Mouse (Mus musculus) thymus, adult 2 months (tissue): ENCODE results near the gene Kcnq1. TPM values are rescaled to one million over a fixed set of nuclear protein-coding genes. Genes with fewer than 3 reads are reported as not detected.

Source experiments
- DNase-seq: peaks from one replicate; pipeline ENCODE4 v3.0.0; 2021
- H3K27ac ChIP-seq: fragments of 200-500 bp; 2 replicates; pipeline ENCODE4 v1.5.1; 2012; ENCODE audit warnings: low read length, control low read depth; ENCODE audit not compliant: control insufficient read depth, insufficient read depth
- H3K27me3 ChIP-seq: fragments of 200-500 bp; 2 replicates; pipeline ENCODE4 v1.6.1; 2012; ENCODE audit warnings: mild to moderate bottlenecking, low read length, moderate library complexity, mixed read lengths; ENCODE audit not compliant: control insufficient read depth, insufficient read depth
- H3K36me3 ChIP-seq: fragments of 200-500 bp; 2 replicates; pipeline ENCODE4 v1.6.1; 2012; ENCODE audit warnings: mild to moderate bottlenecking, low read length, moderate library complexity; ENCODE audit not compliant: control insufficient read depth, insufficient read depth
- H3K4me1 ChIP-seq: fragments of 200-500 bp; replicated peaks from 2 replicates; pipeline ENCODE4 v1.6.1; 2012; ENCODE audit warnings: low read length; ENCODE audit not compliant: control insufficient read depth, insufficient read depth
- H3K4me3 ChIP-seq: fragments of 200-500 bp; 2 replicates; pipeline ENCODE4 v1.5.1; 2012; ENCODE audit warnings: mild to moderate bottlenecking, low read length, control low read depth, moderate library complexity; ENCODE audit not compliant: control insufficient read depth, insufficient read depth
- CTCF ChIP-seq: fragments of 200-500 bp; IDR thresholded peaks from 2 replicates; pipeline ENCODE4 v1.5.1; 2012; ENCODE audit warnings: mild to moderate bottlenecking, control low read depth, low read length, moderate library complexity, borderline replicate concordance; ENCODE audit not compliant: control insufficient read depth, poor library complexity, insufficient read depth; ENCODE audit errors: extremely low read depth
- POLR2A ChIP-seq: fragments of 200-500 bp; IDR thresholded peaks from 2 replicates; pipeline ENCODE4 v1.6.1; 2012; ENCODE audit warnings: mild to moderate bottlenecking, low read length, control low read depth, moderate library complexity; ENCODE audit not compliant: control insufficient read depth, poor library complexity, insufficient read depth; ENCODE audit errors: extremely low read depth
- WGBS: fragments of 180-500 bp; shearing (Covaris S2); methylation state at CpG from one replicate; pipeline ENCODE4 v1.1.7; 2018; 5-methylcytosine and 5-hydroxymethylcytosine counted together
- polyA plus RNA-seq: library from polyadenylated mRNA; depleted of rRNA; stranded (reverse); fragments of >200 nt; gene quantifications from 2 replicates; pipeline ENCODE4 v1.2.3, GENCODE M21; 2012

Gene Kcnq1
- polyA plus RNA-seq, 1 experiment: 4.6 TPM

DNA sequence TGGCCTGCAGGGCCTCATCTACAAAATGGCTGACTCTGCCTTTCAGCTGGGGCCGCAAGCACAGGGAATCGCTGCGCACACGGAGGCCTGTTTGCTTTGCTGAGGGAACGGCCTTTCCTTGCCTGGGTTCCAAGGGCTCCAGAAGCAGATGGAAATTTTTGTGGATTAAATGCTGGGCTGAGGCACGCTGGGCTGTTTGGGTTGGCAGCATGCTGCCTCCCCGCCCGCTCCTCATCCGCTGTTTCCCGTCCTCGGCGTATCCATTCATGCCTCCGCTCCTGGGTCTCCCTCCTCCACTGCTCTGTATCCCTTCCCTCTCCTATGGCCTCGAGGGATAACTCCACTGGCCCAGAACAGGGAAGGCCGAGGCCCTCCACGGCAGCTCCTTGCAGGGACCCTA lies 269.8 kb downstream of the Kcnq1 start:
- Histone ChIP-seq H3K27me3 (no peaks in the 10 kb centered on the region), H3K4me1 (no peaks in the 10 kb centered on the region), H3K36me3 (no peaks in the 10 kb centered on the region), H3K27ac (no peak overlapping the region), H3K4me3 (no peak overlapping the region)
- DNase-seq: no peak
- TF ChIP-seq CTCF (no peak), POLR2A (no peak)
- WGBS: 96% methylated on average over 16 of the region's 16 CpGs

DNA sequence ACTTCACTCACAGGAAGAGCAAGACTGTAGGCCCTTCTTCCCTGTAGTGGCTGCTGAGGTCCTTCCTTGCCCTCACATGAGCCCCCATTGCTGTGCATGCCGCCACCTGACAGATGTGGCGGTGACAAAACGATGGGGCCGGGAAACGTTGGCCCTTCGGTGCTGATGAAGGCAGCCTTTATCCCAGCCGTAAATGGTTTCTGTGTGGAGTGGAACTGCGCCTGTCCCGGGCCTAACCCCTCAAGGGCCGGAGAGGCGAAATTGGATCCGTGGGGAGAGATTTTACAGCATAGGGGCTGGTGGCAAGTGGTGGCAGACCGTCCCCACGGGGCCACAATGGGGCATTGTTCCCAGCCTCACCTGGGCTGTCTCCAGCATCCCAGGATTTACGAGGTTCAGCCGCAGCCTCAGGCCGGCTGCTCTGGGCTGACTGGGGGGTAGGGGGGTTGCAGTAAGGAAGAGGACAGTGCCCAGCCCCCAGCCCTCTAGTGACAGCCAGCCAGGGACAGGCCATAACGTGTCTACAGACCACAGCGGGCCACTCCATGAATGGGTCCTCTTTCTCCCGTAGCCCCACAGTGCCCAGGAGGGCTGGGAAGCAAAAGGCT lies 274.4 kb downstream of the Kcnq1 start:
- TF ChIP-seq POLR2A (no peak), CTCF (no peak)
- WGBS: 95% methylated on average over 20 of the region's 20 CpGs
- Histone ChIP-seq H3K27ac (no peak overlapping the region), H3K27me3 (no peaks in the 10 kb centered on the region), H3K36me3 (no peaks in the 10 kb centered on the region), H3K4me3 (no peak overlapping the region), H3K4me1 (no peaks in the 10 kb centered on the region)
- no peak for DNase-seq

DNA sequence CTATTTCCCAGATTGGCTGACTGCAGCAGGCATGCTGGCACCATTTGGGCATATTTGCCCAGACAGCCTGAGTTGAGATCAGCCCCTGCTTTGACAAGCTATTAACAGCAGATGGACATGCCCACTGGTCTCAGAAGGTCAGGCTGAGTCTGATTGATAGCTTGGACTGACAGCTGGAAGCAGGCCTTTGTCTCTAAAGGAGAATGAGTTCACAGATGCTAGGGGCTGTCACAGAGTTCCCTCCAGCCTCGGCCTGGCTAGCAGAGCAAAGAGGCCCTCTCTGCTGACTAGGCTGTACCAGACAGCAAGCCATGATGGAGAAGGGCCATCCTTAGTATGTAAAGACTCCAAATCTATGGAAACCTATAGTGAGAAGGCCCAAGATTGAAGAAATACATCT lies 280.5 kb downstream of the Kcnq1 start:
- no peak overlapping the region for H3K27ac ChIP-seq
- TF ChIP-seq CTCF (no peak), POLR2A (no peak)
- DNase-seq: no peak
- H3K4me1 ChIP-seq: 0 out of 2 replicates have a peak, but pooled peaks cover 4% of the 10 kb centered on the region
- no peaks in the 10 kb centered on the region for H3K36me3 ChIP-seq
- no peak overlapping the region for H3K4me3 ChIP-seq
- H3K27me3 ChIP-seq: no peaks in the 10 kb centered on the region
- WGBS: 70% methylated on average over 1 of the region's 1 CpGs

DNA sequence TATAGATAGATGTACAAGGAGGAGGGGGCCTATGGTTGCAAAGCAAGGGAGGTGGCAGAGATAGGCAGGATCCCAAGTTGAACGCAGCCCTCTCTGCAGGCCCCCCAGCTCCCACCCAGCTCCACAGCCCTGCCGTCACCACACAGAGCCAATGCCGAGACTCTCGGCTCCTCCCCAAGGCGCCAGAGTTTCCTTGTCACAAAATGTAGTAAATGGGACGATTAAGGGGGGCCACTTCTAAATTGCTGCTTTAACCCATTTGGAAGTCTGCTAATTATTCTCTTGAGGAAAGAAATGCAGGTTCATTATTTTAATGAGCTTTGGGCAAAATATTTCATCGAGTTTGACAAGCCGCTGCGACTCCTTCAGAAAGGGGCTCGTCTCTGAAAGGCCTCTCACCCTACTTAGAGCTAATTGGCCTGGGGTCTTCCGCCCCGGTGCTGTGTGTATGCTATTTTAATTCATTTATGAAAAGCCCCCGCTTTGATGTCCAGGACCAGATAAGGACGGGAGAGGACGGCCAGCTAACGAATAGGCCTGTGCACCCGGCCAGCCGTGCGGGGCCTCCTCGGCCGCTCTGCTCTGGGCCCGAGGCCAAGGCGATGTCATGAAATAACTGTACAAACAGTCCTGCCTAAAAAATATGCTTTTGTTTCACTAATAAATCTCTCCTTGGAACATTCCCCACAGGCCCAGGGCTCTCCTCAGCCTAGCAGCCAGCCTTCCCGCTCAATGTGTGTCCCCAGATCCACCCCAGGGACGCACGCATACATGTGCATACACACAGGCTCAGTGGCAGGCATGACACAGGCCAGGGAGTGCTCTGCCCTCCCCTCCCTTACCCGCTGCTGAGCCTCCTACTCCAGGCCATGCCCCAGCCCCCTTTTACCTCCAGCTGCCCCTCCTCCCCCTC lies 282.9 kb downstream of the Kcnq1 start:
- no peak for TF ChIP-seq CTCF
- TF ChIP-seq POLR2A: no peak
- 88% methylated on average over 27 of the region's 27 CpGs for WGBS
- Histone ChIP-seq H3K27ac (no peak overlapping the region), H3K4me3 (no peak overlapping the region), H3K27me3 (no peaks in the 10 kb centered on the region), H3K4me1 (0 out of 2 replicates have a peak, but pooled peaks cover 4% of the 10 kb centered on the region), H3K36me3 (no peaks in the 10 kb centered on the region)
- no peak for DNase-seq

DNA sequence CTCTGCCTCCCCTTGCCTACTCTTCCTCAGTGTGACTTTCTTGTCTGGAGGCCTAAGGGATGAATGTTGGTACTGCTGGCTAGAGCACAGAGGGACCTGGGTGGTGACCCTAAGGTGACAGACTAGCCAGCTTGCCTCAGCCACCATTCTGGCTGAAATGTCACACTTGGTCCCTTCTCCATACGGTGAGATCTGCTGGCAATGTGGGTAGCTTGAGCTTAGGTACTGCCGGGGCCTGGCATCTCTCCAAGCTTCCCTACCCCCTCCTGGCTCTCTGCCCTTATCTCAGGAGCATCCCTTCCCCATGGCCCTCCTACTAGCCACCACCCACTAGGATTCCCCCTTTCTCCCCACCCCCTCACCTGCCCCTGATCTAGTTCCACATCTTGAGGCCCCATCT lies 283.7 kb downstream of the Kcnq1 start:
- 0 out of 2 replicates have a peak, but pooled peaks cover 4% of the 10 kb centered on the region for H3K4me1 ChIP-seq

DNA sequence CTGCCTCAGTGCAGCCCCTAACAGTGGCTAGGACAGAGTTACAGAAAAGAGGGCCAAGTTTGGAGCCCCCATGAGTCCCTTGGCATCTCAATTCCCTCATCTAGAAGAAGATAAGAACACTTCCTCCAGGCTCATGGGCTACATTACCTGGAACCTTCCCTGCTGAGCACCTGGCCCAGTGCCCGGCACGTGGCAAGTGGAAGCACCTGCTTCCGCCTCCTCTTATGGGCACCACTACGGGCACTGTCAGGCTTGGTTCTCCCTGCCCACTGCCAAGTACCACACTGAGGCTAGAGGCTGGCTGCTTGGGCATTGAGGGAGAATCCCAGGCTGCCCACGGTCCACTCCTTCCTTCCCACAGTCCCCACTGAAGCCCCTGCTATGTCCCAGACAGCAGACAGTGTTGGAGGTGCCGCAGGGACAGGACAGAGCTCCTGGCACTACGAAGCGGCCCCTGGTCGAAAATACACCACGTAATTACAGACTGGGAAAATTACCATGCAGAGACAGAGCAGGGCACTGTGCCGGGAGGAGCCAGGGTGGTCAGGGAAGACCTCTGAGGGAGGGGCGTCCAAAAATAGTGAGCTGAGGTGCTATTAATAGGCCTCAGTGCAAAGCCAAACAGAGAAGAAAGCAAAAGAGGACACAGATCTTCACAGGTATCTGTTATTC lies 284.3 kb downstream of the Kcnq1 start:
- no peak overlapping the region for H3K27ac ChIP-seq
- H3K4me3 ChIP-seq: no peak overlapping the region
- DNase-seq: no peak
- WGBS: 30% methylated on average over 12 of the region's 12 CpGs
- TF ChIP-seq CTCF (no peak), POLR2A (no peak)
- H3K36me3 ChIP-seq: no peaks in the 10 kb centered on the region
- 0 out of 2 replicates have a peak, but pooled peaks cover 4% of the 10 kb centered on the region for H3K4me1 ChIP-seq
- H3K27me3 ChIP-seq: no peaks in the 10 kb centered on the region

More for the DNA sequence above, 283.7 kb downstream of the Kcnq1 start:
- H3K4me3 ChIP-seq: no peak overlapping the region
- no peaks in the 10 kb centered on the region for H3K36me3 ChIP-seq
- WGBS: 23% methylated on average over 2 of the region's 2 CpGs
- DNase-seq: no peak
- no peaks in the 10 kb centered on the region for H3K27me3 ChIP-seq
- H3K27ac ChIP-seq: no peak overlapping the region
- no peak for TF ChIP-seq CTCF
- no peak for TF ChIP-seq POLR2A
